Mouse (Mus musculus) gastrocnemius, postnatal 25 days (tissue): ENCODE data around the gene Smyd5. TPM values are rescaled to one million over a fixed set of nuclear protein-coding genes. Genes with fewer than 3 reads are reported as not detected.

ENCODE experiments used
- DNase-seq: peaks from one replicate; pipeline ENCODE4 v3.0.0; 2022
- total RNA-seq, 2 experiments: library from RNA; stranded (reverse); gene quantifications; 1 replicate in 1 of 2; 2 replicates in 1 of 2; pipeline ENCODE4 v1.2.3; 2021

Smyd5 gene
- total RNA-seq, 2 experiments from 2014 or later = 5.8 to 6.1 TPM

- no peak for DNase-seq
These were observed 59.8 kb downstream of the Smyd5 start for GRCm38 (mm10) chr6:85491606-85492005.

Other genes with a start within 250 kb of the Smyd5 start
- gene Emx1, start 244.6 kb upstream of the Smyd5 start, total RNA-seq = not detected
- 1 to 10 TPM; 5.0 to 7.3 TPM for gene Sfxn5, start 98.6 kb upstream of the Smyd5 start, total RNA-seq
- 10 to 100 TPM; 22.7 to 26.5 TPM for gene Rab11fip5, start 57.4 kb upstream of the Smyd5 start, total RNA-seq
- not detected for gene Noto, start 8.1 kb upstream of the Smyd5 start, total RNA-seq
- 100 to 1,000 TPM; 108 to 109 TPM for gene Cct7, start 19.5 kb downstream of the Smyd5 start, total RNA-seq
- gene Pradc1, start 20.0 kb downstream of the Smyd5 start, total RNA-seq = 10 to 100 TPM; 12.4 to 14.6 TPM
- gene Fbxo41, start 71.0 kb downstream of the Smyd5 start, total RNA-seq = not detected
- gene Egr4, start 81.6 kb downstream of the Smyd5 start, total RNA-seq = not detected
- under 1 TPM; 0.54 to 0.70 TPM for gene Alms1, start 155.5 kb downstream of the Smyd5 start, total RNA-seq